Mouse (Mus musculus): Measurements from ENCODE around the gene Sirt7. TPM values are rescaled to one million over a fixed set of nuclear protein-coding genes. Genes with fewer than 3 reads are reported as not detected.

The Sirt7 gene
- total and polyA plus RNA-seq, 3 experiments, result 74.4 to 91.3 (median 75.2) TPM

- H3K4me3 ChIP-seq (replicated peaks in 1 of 3; ENCODE audit: low read depth in 2 of 3, low read length in 2 of 3, poor library complexity in 1 of 3), result peak within 1 kb of the TSS; percentile 77 to 99 (median 85)
- peak; percentile 61; the same call in 1 of the 2 replicates for TF ChIP-seq IRF4 (IDR thresholded peaks at IDR 0.05; ENCODE audit: low read depth, low read length)
- no peak for TF ChIP-seq MAFK (IDR thresholded peaks at IDR 0.05; ENCODE audit: insufficient replicate concordance, low read length)
- TF ChIP-seq MXI1 (IDR thresholded peaks at IDR 0.05; ENCODE audit: low read depth, low read length), result peak; percentile 93
- peak; percentile 88; the same call in 1 of the 2 replicates for TF ChIP-seq KAT2A (IDR thresholded peaks at IDR 0.05; ENCODE audit: insufficient replicate concordance, low read length)
- no peak; the same call in 1 of the 2 replicates for TF ChIP-seq GABPA (IDR thresholded peaks at IDR 0.05; ENCODE audit: insufficient replicate concordance, low read depth, low read length)
- 0 out of 2 replicates have a peak, but pooled peaks have one; percentile 25 for TF ChIP-seq TBP (conservative IDR thresholded peaks at IDR 0.05; ENCODE audit: low read depth, low read length)
- no peak for TF ChIP-seq ZNF384 (IDR thresholded peaks at IDR 0.05; ENCODE audit: low read depth, low read length)
- TF ChIP-seq MAX (IDR thresholded peaks at IDR 0.05; ENCODE audit: low read length), result peak; percentile 97
- no peak for TF ChIP-seq UBTF (IDR thresholded peaks at IDR 0.05; ENCODE audit: low read depth, low read length)
- no peak for TF ChIP-seq RAD21 (IDR thresholded peaks at IDR 0.05; ENCODE audit: low read depth, low read length)
- TF ChIP-seq MYC (IDR thresholded peaks at IDR 0.05; ENCODE audit: low read depth, low read length), result peak; percentile 99
- TF ChIP-seq MEF2A (IDR thresholded peaks at IDR 0.05; ENCODE audit: borderline replicate concordance, low read depth, low read length), result peak; percentile 69
- peak; percentile 79 for TF ChIP-seq HCFC1 (IDR thresholded peaks at IDR 0.05; ENCODE audit: low read depth, low read length)
- TF ChIP-seq E2F4 (IDR thresholded peaks at IDR 0.05; ENCODE audit: insufficient replicate concordance, low read depth, low read length), result 0 out of 2 replicates have a peak, but pooled peaks have one; percentile 51
- TF ChIP-seq CTCF (conservative IDR thresholded peaks at IDR 0.05 in 1 of 2, IDR thresholded peaks at IDR 0.05 in 1 of 2; ENCODE audit: low read depth in 2 of 2, low read length in 2 of 2), result peak in 1 of 2 experiments; percentile 54; a peak in 2 of 4 replicates
- peak; percentile 92 for TF ChIP-seq ZMIZ1 (IDR thresholded peaks at IDR 0.05; ENCODE audit: low read depth, low read length)
- peak; percentile 67; the same call in 1 of the 2 replicates for TF ChIP-seq POLR2AphosphoS2 (IDR thresholded peaks at IDR 0.05; ENCODE audit: low read depth, low read length)
- peak; percentile 98 for TF ChIP-seq NRF1 (IDR thresholded peaks at IDR 0.05; ENCODE audit: low read depth, low read length)
- TF ChIP-seq MAZ (IDR thresholded peaks at IDR 0.05; ENCODE audit: low read depth, low read length), result peak; percentile 74; the same call in 1 of the 2 replicates
- TF ChIP-seq ETS1 (conservative IDR thresholded peaks at IDR 0.05; ENCODE audit: low read depth, low read length), result peak; percentile 5
- TF ChIP-seq NELFE (IDR thresholded peaks at IDR 0.05; ENCODE audit: low read depth, low read length), result peak; percentile 96
- peak; percentile 72 for TF ChIP-seq USF1 (IDR thresholded peaks at IDR 0.05; ENCODE audit: low read depth, low read length)
- TF ChIP-seq CHD1 (IDR thresholded peaks at IDR 0.05; ENCODE audit: low read depth, low read length), result 0 out of 2 replicates have a peak, but pooled peaks have one; percentile 88
- peak; percentile 96 for TF ChIP-seq TCF12 (IDR thresholded peaks at IDR 0.05; ENCODE audit: low read depth, low read length)
- TF ChIP-seq ZKSCAN1 (IDR thresholded peaks at IDR 0.05; ENCODE audit: borderline replicate concordance, low read depth, low read length), result no peak
- peak; percentile 84 for TF ChIP-seq SIN3A (IDR thresholded peaks at IDR 0.05; ENCODE audit: low read length)
- TF ChIP-seq SMC3 (IDR thresholded peaks at IDR 0.05; ENCODE audit: low read depth, low read length), result no peak
- TF ChIP-seq BHLHE40 (IDR thresholded peaks at IDR 0.05; ENCODE audit: low read depth, low read length), result peak; percentile 77
- 0 out of 2 replicates have a peak, but pooled peaks have one; percentile 70 for TF ChIP-seq RCOR1 (conservative IDR thresholded peaks at IDR 0.05; ENCODE audit: low read depth, low read length)
- peak; percentile 77 for TF ChIP-seq CHD2 (IDR thresholded peaks at IDR 0.05; ENCODE audit: low read length)
- no peak for TF ChIP-seq EP300 (IDR thresholded peaks at IDR 0.05; ENCODE audit: low read length)
- TF ChIP-seq PAX5 (IDR thresholded peaks at IDR 0.05; ENCODE audit: low read length), result no peak
- peak; percentile 100 for TF ChIP-seq ELF1 (IDR thresholded peaks at IDR 0.05; ENCODE audit: low read depth, low read length)
- TF ChIP-seq POLR2A (IDR thresholded peaks at IDR 0.05; ENCODE audit: low read depth, low read length), result peak; percentile 84
- no peaks in the 10 kb centered on the region for H3K27me3 ChIP-seq (replicated peaks)
- peak within 1 kb of the TSS; percentile 95 for H3K4me2 ChIP-seq (ENCODE audit: insufficient read depth, low read depth, poor library complexity, severe bottlenecking)
- peaks cover 4% of the 10 kb centered on the region for H3K9me3 ChIP-seq (replicated peaks; ENCODE audit: low read length)
- peaks cover 49 to 64% of the 10 kb centered on the region in 2 experiments for H3K36me3 ChIP-seq (replicated peaks in 1 of 2; ENCODE audit: control insufficient read depth in 1 of 2, insufficient read depth in 1 of 2, low read length in 1 of 2)
- H3K27ac ChIP-seq (ENCODE audit: insufficient read depth, low read depth), result peak within 1 kb of the TSS; percentile 89
- H3K9ac ChIP-seq (ENCODE audit: insufficient read depth, low read depth), result peak within 1 kb of the TSS; percentile 93
- H3K4me1 ChIP-seq (ENCODE audit: control insufficient read depth in 1 of 2, insufficient read depth in 2 of 2), result peaks cover 11 to 46% of the 10 kb centered on the region in 2 experiments
- dilution Hi-C loops (cut with MboI; ENCODE audit: extremely low pct_ligation_motif_present, extremely low pct_unique_long_range_greater_than_20kb, low sequenced_read_pairs), result no loop called here
- in situ Hi-C loops (cut with MboI; ENCODE audit: low pct_ligation_motif_present, low pct_unique_long_range_greater_than_20kb, low sequenced_read_pairs), result no loop called here
- peaks cover 27% of the 10 kb centered on the region for H3K79me2 ChIP-seq (replicated peaks; ENCODE audit: control insufficient read depth, extremely low read depth, insufficient read depth, poor library complexity, severe bottlenecking)
- peak; percentile 85 for DNase-seq (ENCODE audit: extremely low read depth)
Measured at GRCm38 (mm10) chr11:120581490-120582267, 43.4 kb downstream of the Sirt7 start, which contains the start of gene Arhgdia. Gene Arhgdia (minus strand): TSS chr11:120581624.

All from CH12.LX (cell line).